Comparison of ENCODE assay signal across 17 mouse cellular contexts in the genomic region with DNA sequence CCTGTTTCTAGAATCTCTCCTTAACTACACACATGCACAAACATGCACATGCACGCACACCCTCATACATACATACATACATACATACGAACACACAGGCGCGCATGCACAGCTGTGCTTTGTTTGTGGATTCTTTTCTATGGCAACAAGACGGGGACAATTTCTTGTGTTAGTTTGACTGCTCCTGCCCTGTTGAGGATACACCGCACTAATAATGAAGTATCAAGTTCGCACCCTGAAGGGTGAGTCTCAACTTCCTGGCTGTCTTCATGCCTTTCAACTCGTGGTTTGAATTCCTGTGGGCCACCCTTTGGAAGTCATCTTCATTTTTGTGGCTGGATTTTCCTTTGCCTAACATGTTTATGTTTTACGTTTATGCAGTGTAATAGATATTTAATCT.
"Had no signal": no experiment of that assay in that cellular context is flagged by ENCODE, and none has a peak within 500 bp of the region (broad histone marks: within the 10 kb centered on the region; RNA-seq: fewer than 3 reads in every experiment).

No protein-coding gene starts in this region.

- H3K4me2 ChIP-seq: kidney, embryonic 15.5 days; liver, embryonic 13.5 days; lung, embryonic 14.5 days; midbrain, embryonic 11.5 days; neural tube, embryonic 12.5 days; neural tube, embryonic 15.5 days had no signal

- DNase-seq: kidney, adult 2 months; kidney, postnatal 14 days; layer of hippocampus, adult 9-11 months; liver, embryonic 13.5 days; lung, embryonic 14.5 days; midbrain, embryonic 14.5 days; right cerebral cortex, adult 18-20 months; right cerebral cortex, postnatal 14 days; spleen, adult 18-20 months; thymus, adult 18-20 months; thymus, postnatal 36 days had no signal

- H3K9me3 ChIP-seq: kidney, embryonic 15.5 days; liver, embryonic 13.5 days; neural tube, embryonic 12.5 days; neural tube, embryonic 15.5 days had no signal

- H3K9ac ChIP-seq: kidney, embryonic 15.5 days; liver, embryonic 13.5 days; lung, embryonic 14.5 days; neural tube, embryonic 12.5 days; neural tube, embryonic 15.5 days had no signal

- H3K4me3 ChIP-seq: kidney, embryonic 15.5 days; liver, embryonic 13.5 days; neural tube, embryonic 12.5 days; neural tube, embryonic 15.5 days had no signal

- H3K4me1 ChIP-seq: liver, embryonic 13.5 days had no signal

- H3K36me3 ChIP-seq: kidney, embryonic 15.5 days; liver, embryonic 13.5 days; neural tube, embryonic 12.5 days; neural tube, embryonic 15.5 days had no signal

- ATAC-seq: lung, postnatal 0 days had no signal

- H3K27me3 ChIP-seq: kidney, embryonic 15.5 days; liver, embryonic 13.5 days; neural tube, embryonic 12.5 days; neural tube, embryonic 15.5 days had no signal

- H3K27ac ChIP-seq: kidney, embryonic 15.5 days; liver, embryonic 13.5 days; macrophage; neural tube, embryonic 12.5 days; neural tube, embryonic 15.5 days had no signal
